Mouse (Mus musculus) intestine, embryonic 14.5 days (tissue): ENCODE results near the gene Fmnl3. TPM values are rescaled to one million over a fixed set of nuclear protein-coding genes. Genes with fewer than 3 reads are reported as not detected.
A peak's percentile ranks its signal among the peaks of the same experiment; 100 is the strongest.

Experiments used
- ATAC-seq: fragments of 200-750 bp; cut with Nextera tagmentation; replicated peaks from 2 replicates; pipeline ENCODE4 v1.8.0; 2017; ENCODE audit warnings: low read depth, moderate number of reproducible peaks, moderate TSS enrichment, moderate library complexity; ENCODE audit not compliant: low FRiP score, low TSS enrichment
- DNase-seq: peaks from one replicate; pipeline ENCODE4 v3.0.0-alpha.2; 2018; ENCODE audit warnings: low spot score
- H3K27ac ChIP-seq: fragments of 300-500 bp; sonication (generic); 2 replicates; pipeline ENCODE4 v1.5.1; 2014; ENCODE audit warnings: low read depth, mild to moderate bottlenecking, control low read depth
- H3K27me3 ChIP-seq: fragments of 300-500 bp; sonication (generic); replicated peaks from 2 replicates; pipeline ENCODE4 v1.6.1; 2014; ENCODE audit warnings: low read length, control low read depth; ENCODE audit not compliant: control insufficient read depth, insufficient read depth
- H3K36me3 ChIP-seq: fragments of 300-500 bp; sonication (generic); 2 replicates; pipeline ENCODE4 v1.6.1; 2014; ENCODE audit warnings: low read length, control low read depth; ENCODE audit not compliant: control insufficient read depth, insufficient read depth
- H3K4me1 ChIP-seq: fragments of 300-500 bp; sonication (generic); replicated peaks from 2 replicates; pipeline ENCODE4 v1.6.1; 2014; ENCODE audit warnings: low read length, control low read depth, mixed read lengths; ENCODE audit not compliant: control insufficient read depth, insufficient read depth
- H3K4me2 ChIP-seq: fragments of 300-500 bp; sonication (generic); 2 replicates; pipeline ENCODE4 v1.6.1; 2014; ENCODE audit warnings: low read length
- H3K4me3 ChIP-seq: fragments of 300-500 bp; sonication (generic); 2 replicates; pipeline ENCODE4 v1.5.1; 2014; ENCODE audit warnings: low read depth, low read length, control low read depth, mixed read lengths
- H3K9ac ChIP-seq: fragments of 300-500 bp; sonication (generic); 2 replicates; pipeline ENCODE4 v1.6.1; 2014; ENCODE audit warnings: mild to moderate bottlenecking, low read length
- H3K9me3 ChIP-seq: fragments of 300-500 bp; sonication (generic); 2 replicates; pipeline ENCODE4 v1.6.1; 2016; ENCODE audit warnings: low read length, control low read depth; ENCODE audit not compliant: control insufficient read depth
- WGBS: fragments of 180-500 bp; shearing (Covaris S2); extraction: QIAGEN DNeasy Blood & Tissue Kit; methylation state at CpG from one replicate; pipeline ENCODE4 v1.1.7; 2014; 5-methylcytosine and 5-hydroxymethylcytosine counted together
- polyA plus RNA-seq: library from polyadenylated mRNA; unstranded; fragments of >200 nt; fragmentation: Nextera tagmentation; extraction: Ambion mirVana; gene quantifications from 2 replicates; pipeline ENCODE4 v1.2.1, GENCODE M21; 2014

Fmnl3 gene
- polyA plus RNA-seq, 1 experiment from 2014 or later: 15.9 TPM

DNA sequence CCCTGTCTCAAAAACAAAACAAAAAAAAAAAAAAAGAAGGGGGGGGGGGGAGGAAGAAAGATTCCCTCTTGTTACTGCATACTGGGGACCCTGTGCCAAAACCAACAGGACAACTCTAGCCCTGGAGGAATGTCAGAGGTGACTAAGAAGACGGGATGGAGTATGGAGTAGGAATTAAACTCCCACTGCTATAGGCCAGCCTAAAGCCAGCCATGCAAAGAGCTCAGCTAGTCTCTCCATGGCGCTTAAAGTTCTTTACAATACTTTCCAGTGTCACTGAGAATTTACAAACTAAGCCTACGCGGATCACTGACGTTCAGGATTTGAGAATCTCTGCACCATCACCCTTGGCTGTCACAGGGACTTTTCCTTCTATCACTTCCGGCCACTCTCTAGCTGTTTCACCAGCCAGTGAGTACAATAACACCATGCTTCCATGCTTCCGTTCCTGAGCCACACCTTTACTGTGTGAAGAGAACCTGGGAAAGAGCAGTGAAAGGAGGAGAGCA, 6.2 kb downstream of the Fmnl3 start:
- ATAC-seq (no peak), DNase-seq (no peak)
- H3K4me3 ChIP-seq: no peak overlapping the region
- no peak overlapping the region for H3K4me2 ChIP-seq
- no peak overlapping the region for H3K9ac ChIP-seq
- H3K27ac ChIP-seq: no peak overlapping the region
- no peaks in the 10 kb centered on the region for H3K36me3 ChIP-seq
- no peaks in the 10 kb centered on the region for H3K9me3 ChIP-seq
- no peaks in the 10 kb centered on the region for H3K27me3 ChIP-seq
- peaks cover 7% of the 10 kb centered on the region for H3K4me1 ChIP-seq
- 75% methylated on average over 7 of the region's 7 CpGs for WGBS

DNA sequence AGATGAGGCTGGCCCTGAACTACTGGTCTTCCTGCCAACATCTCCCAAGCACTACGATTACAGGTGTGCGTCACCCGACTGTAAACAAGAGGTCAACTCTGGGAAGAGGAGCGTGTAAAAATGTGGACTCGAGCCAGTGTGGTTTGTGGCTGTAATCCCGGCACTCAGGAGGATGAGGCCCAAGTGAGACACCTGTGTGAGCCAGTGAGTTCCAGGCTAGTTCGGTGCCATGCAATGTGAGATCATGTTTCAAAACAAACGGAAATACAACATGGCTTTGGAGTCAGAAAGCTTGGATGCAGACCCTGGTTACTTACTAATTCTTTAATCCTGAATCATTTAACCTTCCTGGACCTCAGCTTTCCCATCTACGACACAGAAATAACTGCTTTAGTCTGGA, 11.3 kb downstream of the Fmnl3 start:
- Histone ChIP-seq H3K36me3 (no peaks in the 10 kb centered on the region), H3K27me3 (no peaks in the 10 kb centered on the region), H3K4me3 (no peak overlapping the region), H3K4me1 (0 out of 2 replicates have a peak, but pooled peaks cover 3% of the 10 kb centered on the region), H3K4me2 (no peak overlapping the region), H3K9me3 (no peaks in the 10 kb centered on the region), H3K9ac (no peak overlapping the region), H3K27ac (no peak overlapping the region)
- ATAC-seq (no peak), DNase-seq (no peak)
- WGBS: 82% methylated on average over 9 of the region's 9 CpGs

DNA sequence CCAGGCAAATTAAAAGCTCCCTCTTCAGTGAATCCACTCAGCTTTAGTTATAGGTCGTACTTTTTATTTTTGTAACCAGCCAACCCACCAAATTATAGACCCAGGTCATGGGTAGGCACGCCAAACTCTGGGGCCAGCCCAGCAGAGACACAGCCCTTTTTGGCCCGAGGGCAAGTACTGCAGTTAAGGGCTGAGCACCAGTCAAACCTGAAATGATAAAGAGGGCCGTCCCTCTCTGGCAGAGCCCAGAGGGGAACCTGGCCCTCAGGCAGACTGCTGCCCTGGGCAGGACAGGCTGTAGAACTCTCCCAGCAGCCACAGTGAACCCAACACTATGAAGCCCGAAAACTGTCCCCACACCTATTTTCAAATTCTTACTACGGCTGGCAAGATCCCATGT, 13.8 kb downstream of the Fmnl3 start:
- Histone ChIP-seq H3K4me3 (no peak overlapping the region), H3K27me3 (no peaks in the 10 kb centered on the region), H3K27ac (no peak overlapping the region), H3K9ac (no peak overlapping the region), H3K4me2 (no peak overlapping the region), H3K36me3 (no peaks in the 10 kb centered on the region), H3K4me1 (0 out of 2 replicates have a peak, but pooled peaks cover 5% of the 10 kb centered on the region), H3K9me3 (no peaks in the 10 kb centered on the region)
- DNase-seq: no peak
- no peak for ATAC-seq
- 68% methylated on average over 6 of the region's 6 CpGs for WGBS

DNA sequence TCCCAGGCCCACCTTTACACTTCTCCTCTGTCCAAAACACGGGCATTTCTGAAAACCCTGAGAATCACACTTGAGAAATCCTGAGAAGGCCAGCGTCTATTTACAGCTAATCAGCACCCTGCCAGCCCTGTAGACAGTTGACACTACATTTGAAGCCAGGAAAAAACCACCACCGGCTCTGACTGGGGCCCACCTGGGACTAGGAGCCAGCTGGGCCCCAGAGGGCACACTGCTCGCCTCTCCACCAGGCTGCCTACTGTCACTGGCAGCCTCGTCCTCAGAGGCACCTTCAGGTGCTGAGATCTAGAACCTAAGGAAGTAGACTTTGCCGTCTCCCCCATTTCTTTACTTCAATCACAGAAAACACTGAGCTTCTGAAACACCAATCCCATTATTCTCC, 14.6 kb downstream of the Fmnl3 start:
- Histone ChIP-seq H3K4me2 (no peak overlapping the region), H3K27ac (no peak overlapping the region), H3K36me3 (no peaks in the 10 kb centered on the region), H3K9ac (no peak overlapping the region), H3K27me3 (no peaks in the 10 kb centered on the region), H3K4me1 (0 out of 2 replicates have a peak, but pooled peaks cover 5% of the 10 kb centered on the region), H3K9me3 (no peaks in the 10 kb centered on the region), H3K4me3 (no peak overlapping the region)
- ATAC-seq: no peak
- 78% methylated on average over 6 of the region's 6 CpGs for WGBS
- no peak for DNase-seq

DNA sequence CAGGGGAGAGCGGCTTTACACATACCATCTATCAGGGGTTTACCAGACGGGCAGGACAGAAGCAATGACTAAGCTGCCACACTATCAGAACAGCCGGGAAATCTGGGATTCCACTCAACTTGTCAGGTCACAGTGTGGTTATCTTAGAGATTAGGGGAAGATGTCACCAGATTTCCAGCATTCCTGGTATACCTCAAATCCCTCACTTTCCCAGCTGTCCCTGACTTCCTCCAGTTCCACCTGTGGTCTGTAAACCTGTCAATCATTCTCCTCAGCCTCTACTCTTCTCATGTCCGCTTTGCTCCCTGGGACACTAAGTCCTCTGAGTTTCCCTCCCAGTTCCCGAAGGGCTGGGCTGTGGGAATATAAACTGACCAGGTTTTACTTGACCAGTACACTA, 18.0 kb downstream of the Fmnl3 start:
- no peak for DNase-seq
- Histone ChIP-seq H3K36me3 (no peaks in the 10 kb centered on the region), H3K4me3 (no peak overlapping the region), H3K27ac (no peak overlapping the region), H3K9me3 (no peaks in the 10 kb centered on the region), H3K4me2 (no peak overlapping the region), H3K4me1 (0 out of 2 replicates have a peak, but pooled peaks cover 5% of the 10 kb centered on the region), H3K27me3 (no peaks in the 10 kb centered on the region), H3K9ac (no peak overlapping the region)
- 51% methylated on average over 5 of the region's 5 CpGs for WGBS
- ATAC-seq: no peak

DNA sequence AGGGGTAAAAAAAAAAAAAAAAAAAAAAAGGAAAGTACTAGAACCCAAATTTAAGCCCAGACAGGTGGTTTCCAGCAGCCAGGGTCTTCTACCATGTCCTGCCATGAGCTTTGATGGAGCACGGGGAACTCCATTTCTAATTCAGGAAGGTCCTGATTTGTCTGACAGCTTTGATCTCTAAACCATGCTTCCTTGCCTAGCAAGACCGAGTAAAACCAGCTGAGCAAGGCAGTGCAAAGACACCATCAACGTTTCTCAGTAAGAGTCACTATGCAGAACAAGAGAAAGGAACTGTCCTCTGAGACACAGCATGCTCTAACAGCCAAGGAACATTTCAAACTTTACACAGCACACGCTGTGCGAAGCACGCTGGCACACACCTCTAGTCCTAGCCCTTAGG, 18.7 kb downstream of the Fmnl3 start:
- Histone ChIP-seq H3K9ac (no peak overlapping the region), H3K9me3 (no peaks in the 10 kb centered on the region), H3K4me2 (no peak overlapping the region), H3K4me1 (0 out of 2 replicates have a peak, but pooled peaks cover 5% of the 10 kb centered on the region), H3K36me3 (no peaks in the 10 kb centered on the region), H3K27ac (no peak overlapping the region), H3K27me3 (no peaks in the 10 kb centered on the region), H3K4me3 (no peak overlapping the region)
- WGBS: 84% methylated on average over 6 of the region's 6 CpGs
- ATAC-seq: no peak
- no peak for DNase-seq

DNA sequence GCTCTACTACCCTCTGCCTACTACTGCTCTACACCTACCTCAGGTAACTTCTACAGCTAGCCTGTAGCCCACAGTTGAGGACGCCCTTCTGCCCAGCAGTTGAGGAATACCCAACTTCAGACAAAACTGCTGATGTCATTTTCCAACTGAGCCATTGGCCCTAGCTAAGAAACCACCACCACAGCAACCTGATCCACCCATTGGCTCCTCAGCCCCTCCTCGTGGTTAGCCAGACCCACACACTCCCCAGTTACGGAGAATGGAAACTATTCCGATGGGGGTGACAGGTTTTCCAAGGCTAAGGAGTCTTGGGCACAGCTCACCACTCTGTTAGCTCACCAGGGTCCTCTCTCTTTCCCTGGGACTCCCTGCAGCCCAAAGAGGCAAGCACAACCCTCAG, 25.3 kb downstream of the Fmnl3 start:
- H3K36me3 ChIP-seq: no peaks in the 10 kb centered on the region
- no peak overlapping the region for H3K4me2 ChIP-seq
- H3K27me3 ChIP-seq: no peaks in the 10 kb centered on the region
- ATAC-seq (no peak), DNase-seq (no peak)
- no peak overlapping the region for H3K4me3 ChIP-seq
- 0 out of 2 replicates have a peak overlapping the region, but pooled peaks have one; percentile 58 for H3K27ac ChIP-seq
- H3K4me1 ChIP-seq: peaks cover 44% of the 10 kb centered on the region
- no peak overlapping the region for H3K9ac ChIP-seq
- no peaks in the 10 kb centered on the region for H3K9me3 ChIP-seq
- 60% methylated on average over 4 of the region's 4 CpGs for WGBS

DNA sequence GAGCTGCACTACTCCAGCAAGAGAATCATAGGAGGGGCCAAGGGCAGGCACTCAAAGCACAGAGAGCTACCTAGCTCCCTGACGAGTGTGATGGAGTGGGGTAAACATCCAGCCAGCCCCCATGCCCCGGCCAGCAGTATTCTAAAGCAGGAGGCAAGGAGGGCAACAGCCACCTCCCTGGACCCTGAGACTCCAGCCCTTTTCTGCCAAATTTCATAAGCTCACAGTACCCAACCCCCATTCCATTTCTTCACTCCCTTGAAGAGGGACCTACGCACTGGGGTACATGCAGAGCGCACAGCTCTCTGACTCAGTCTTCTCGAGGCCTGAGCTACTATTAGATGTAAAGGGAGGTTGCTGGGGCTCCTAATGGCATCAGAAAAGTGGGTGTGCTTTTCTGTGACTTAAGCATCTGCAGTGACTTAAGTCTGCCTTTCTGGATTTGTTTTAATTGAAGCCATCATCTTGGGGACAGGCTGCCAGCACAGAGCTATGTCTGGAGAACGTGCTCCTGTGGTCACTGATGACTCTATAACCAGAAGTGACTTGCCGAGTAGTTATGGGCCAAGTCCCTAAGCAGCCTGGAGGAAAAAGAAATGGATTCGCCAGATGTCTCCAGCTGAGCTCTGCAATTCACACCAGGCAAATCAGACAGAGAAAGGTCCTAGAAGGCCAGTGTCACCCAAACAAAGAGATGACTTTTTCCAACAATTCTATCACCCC, 26.0 kb downstream of the Fmnl3 start:
- Histone ChIP-seq H3K4me2 (no peak overlapping the region), H3K27me3 (no peaks in the 10 kb centered on the region), H3K36me3 (no peaks in the 10 kb centered on the region), H3K9me3 (no peaks in the 10 kb centered on the region), H3K27ac (peak overlapping the region; percentile 58; the same call in 1 of the 2 replicates), H3K4me1 (peaks cover 50% of the 10 kb centered on the region), H3K4me3 (no peak overlapping the region), H3K9ac (no peak overlapping the region)
- WGBS: 50% methylated on average over 8 of the region's 8 CpGs
- ATAC-seq (no peak), DNase-seq (no peak)
